Mouse (Mus musculus) frontal cortex, postnatal 36 days (tissue): Measurements from ENCODE around the gene Ahcyl2.

Source experiments
- DNase-seq, 2 experiments: peaks; one replicate each; pipeline ENCODE4 v3.0.0; 2022; ENCODE audit warnings: low spot score in 2 of 2

Ahcyl2 gene

GRCm38 (mm10) chr6:29770672-29771321, 3.0 kb downstream of the Ahcyl2 start:
- no peak for DNase-seq

GRCm38 (mm10) chr6:29772236-29772635, 4.4 kb downstream of the Ahcyl2 start:
- DNase-seq = no peak

- DNase-seq = no peak
These were observed 6.3 kb downstream of the Ahcyl2 start for GRCm38 (mm10) chr6:29774161-29774560.

- peak; percentile 33 to 56 for DNase-seq
These were observed 7.8 kb downstream of the Ahcyl2 start for GRCm38 (mm10) chr6:29775609-29776008.

- DNase-seq = no peak
These were observed 8.9 kb downstream of the Ahcyl2 start for GRCm38 (mm10) chr6:29776542-29777237.

- DNase-seq = no peak
These were observed 9.4 kb downstream of the Ahcyl2 start for GRCm38 (mm10) chr6:29777238-29777555.

GRCm38 (mm10) chr6:29780082-29780481, 12.3 kb downstream of the Ahcyl2 start:
- DNase-seq = no peak

- DNase-seq = no peak
These were observed 12.8 kb downstream of the Ahcyl2 start for GRCm38 (mm10) chr6:29780571-29780970.

- DNase-seq = no peak
These were observed 14.4 kb downstream of the Ahcyl2 start for GRCm38 (mm10) chr6:29782239-29782638.

GRCm38 (mm10) chr6:29783960-29784359, 16.1 kb downstream of the Ahcyl2 start:
- DNase-seq = no peak

- no peak for DNase-seq
These were observed 16.7 kb downstream of the Ahcyl2 start for GRCm38 (mm10) chr6:29784413-29785021.

- no peak for DNase-seq
These were observed 17.9 kb downstream of the Ahcyl2 start for GRCm38 (mm10) chr6:29785759-29786158.

- no peak for DNase-seq
These were observed 21.1 kb downstream of the Ahcyl2 start for GRCm38 (mm10) chr6:29788779-29789350.

- DNase-seq = no peak
These were observed 22.3 kb downstream of the Ahcyl2 start for GRCm38 (mm10) chr6:29790014-29790698.

GRCm38 (mm10) chr6:29793520-29793919, 25.7 kb downstream of the Ahcyl2 start:
- DNase-seq = no peak

GRCm38 (mm10) chr6:29794582-29794981, 26.8 kb downstream of the Ahcyl2 start:
- no peak for DNase-seq

- no peak for DNase-seq
These were observed 35.2 kb downstream of the Ahcyl2 start for GRCm38 (mm10) chr6:29802979-29803378.

- DNase-seq = no peak
These were observed 36.2 kb downstream of the Ahcyl2 start for GRCm38 (mm10) chr6:29804006-29804405.

GRCm38 (mm10) chr6:29805381-29805780, 37.6 kb downstream of the Ahcyl2 start:
- no peak for DNase-seq

- no peak for DNase-seq
These were observed 44.3 kb downstream of the Ahcyl2 start for GRCm38 (mm10) chr6:29812076-29812475.

GRCm38 (mm10) chr6:29812651-29813050, 44.8 kb downstream of the Ahcyl2 start:
- no peak for DNase-seq

GRCm38 (mm10) chr6:29814616-29815015, 46.8 kb downstream of the Ahcyl2 start:
- DNase-seq = peak; percentile 28 to 58
